Mouse (Mus musculus) CH12.LX (cell line): ENCODE measurements at regions not wholly inside any gene's neighbourhood (a gene's known extent, or its start where the extent isn't known, plus 50 kb on each side); places are given as distances from the start of the nearest gene placed in this dataset.

Experiments used
- DNase-seq: peaks from one replicate; pipeline ENCODE4 v3.0.0-alpha.2; 2013; ENCODE audit errors: extremely low read depth
- H3K27ac ChIP-seq: 2 replicates; pipeline ENCODE4 v1.5.1; 2012; ENCODE audit warnings: low read depth, mild to moderate bottlenecking, control low read depth, moderate library complexity; ENCODE audit not compliant: insufficient read depth
- H3K27me3 ChIP-seq: replicated peaks from 2 replicates; pipeline ENCODE3; 2012; ENCODE audit warnings: inconsistent platforms
- H3K36me3 ChIP-seq, 2 experiments: replicated peaks in 1 of 2; 2 replicates each; pipeline versions ENCODE3 to v1.6.1; 2012; ENCODE audit warnings: inconsistent platforms in 1 of 2, low read length in 1 of 2, mild to moderate bottlenecking in 1 of 2, mixed read lengths in 1 of 2, moderate library complexity in 1 of 2; ENCODE audit not compliant: control insufficient read depth in 1 of 2, insufficient read depth in 1 of 2
- H3K4me1 ChIP-seq, 2 experiments: 2 replicates each; pipeline ENCODE4 v1.6.1; 2012; ENCODE audit warnings: inconsistent platforms in 1 of 2, moderate library complexity in 1 of 2; ENCODE audit not compliant: insufficient read depth in 2 of 2, control insufficient read depth in 1 of 2
- H3K4me2 ChIP-seq: 2 replicates; pipeline ENCODE4 v1.6.1; 2012; ENCODE audit warnings: low read depth, mild to moderate bottlenecking, control low read depth; ENCODE audit not compliant: poor library complexity, insufficient read depth, severe bottlenecking
- H3K4me3 ChIP-seq, 3 experiments: fragments of 150-350 bp in 1 of 3; sonication (generic) in 1 of 3; replicated peaks in 1 of 3; 2 replicates each; pipeline versions ENCODE3 to v1.5.1; 2011 to 2012; ENCODE audit warnings: low read depth in 2 of 3, low read length in 2 of 3, mild to moderate bottlenecking in 2 of 3, moderate library complexity in 2 of 3, control low read depth in 1 of 3, improper control_type of control experiment in 1 of 3, inconsistent platforms in 1 of 3, mixed read lengths in 1 of 3; ENCODE audit not compliant: poor library complexity in 1 of 3
- H3K79me2 ChIP-seq: replicated peaks from 2 replicates; pipeline ENCODE4 v1.6.1; 2012; ENCODE audit warnings: mild to moderate bottlenecking, moderate library complexity; ENCODE audit not compliant: control insufficient read depth, poor library complexity, insufficient read depth, severe bottlenecking; ENCODE audit errors: extremely low read depth
- H3K9ac ChIP-seq: 2 replicates; pipeline ENCODE4 v1.6.1; 2012; ENCODE audit warnings: low read depth, mild to moderate bottlenecking, control low read depth, moderate library complexity; ENCODE audit not compliant: insufficient read depth
- H3K9me3 ChIP-seq: replicated peaks from 2 replicates; pipeline ENCODE3; 2012; ENCODE audit warnings: low read length, inconsistent platforms, mixed read lengths
- CHD1 ChIP-seq: IDR thresholded peaks from 2 replicates; pipeline ENCODE4 v1.6.1; 2012; ENCODE audit warnings: low read depth, low read length, improper control_type of control experiment, inconsistent platforms
- CHD2 ChIP-seq: IDR thresholded peaks from 2 replicates; pipeline ENCODE4 v1.6.1; 2011; ENCODE audit warnings: low read length, improper control_type of control experiment
- CTCF ChIP-seq, 2 experiments: IDR thresholded peaks in 1 of 2; conservative IDR thresholded peaks in 1 of 2; 2 replicates each; pipeline ENCODE4 v1.5.1; 2011 to 2012; ENCODE audit warnings: low read depth in 2 of 2, low read length in 2 of 2, improper control_type of control experiment in 1 of 2, inconsistent platforms in 1 of 2, mild to moderate bottlenecking in 1 of 2, moderate library complexity in 1 of 2
- ETS1 ChIP-seq: conservative IDR thresholded peaks from 2 replicates; pipeline ENCODE4 v1.6.1; 2012; ENCODE audit warnings: low read depth, mild to moderate bottlenecking, inconsistent platforms, low read length, improper control_type of control experiment, moderate library complexity
- IRF4 ChIP-seq: IDR thresholded peaks from 2 replicates; pipeline ENCODE4 v1.6.1; 2014; ENCODE audit warnings: low read depth, mild to moderate bottlenecking, inconsistent platforms, low read length, improper control_type of control experiment
- JUND ChIP-seq: conservative IDR thresholded peaks from 2 replicates; pipeline ENCODE4 v1.6.1; 2011; ENCODE audit warnings: low read depth, low read length, improper control_type of control experiment
- MYC ChIP-seq: IDR thresholded peaks from 2 replicates; pipeline ENCODE4 v1.6.1; 2011; ENCODE audit warnings: low read depth, mild to moderate bottlenecking, improper control_type of control experiment, low read length
- NELFE ChIP-seq: IDR thresholded peaks from 2 replicates; pipeline ENCODE4 v1.6.1; 2011; ENCODE audit warnings: low read depth, low read length, improper control_type of control experiment
- NRF1 ChIP-seq: IDR thresholded peaks from 2 replicates; pipeline ENCODE4 v1.6.1; 2014; ENCODE audit warnings: low read depth, mild to moderate bottlenecking, inconsistent platforms, low read length, improper control_type of control experiment, moderate library complexity
- POLR2A ChIP-seq: IDR thresholded peaks from 2 replicates; pipeline ENCODE4 v1.6.1; 2011; ENCODE audit warnings: low read depth, mild to moderate bottlenecking, improper control_type of control experiment, low read length
- POLR2AphosphoS2 ChIP-seq: IDR thresholded peaks from 2 replicates; pipeline ENCODE4 v1.6.1; 2011; ENCODE audit warnings: low read depth, low read length, improper control_type of control experiment
- RAD21 ChIP-seq: IDR thresholded peaks from 2 replicates; pipeline ENCODE4 v1.6.1; 2011; ENCODE audit warnings: low read depth, mild to moderate bottlenecking, low read length, improper control_type of control experiment, moderate library complexity
- SIN3A ChIP-seq: IDR thresholded peaks from 2 replicates; pipeline ENCODE4 v1.6.1; 2012; ENCODE audit warnings: low read length, improper control_type of control experiment, inconsistent platforms
- SMC3 ChIP-seq: IDR thresholded peaks from 2 replicates; pipeline ENCODE4 v1.6.1; 2011; ENCODE audit warnings: low read depth, low read length, improper control_type of control experiment
- USF1 ChIP-seq: IDR thresholded peaks from 2 replicates; pipeline ENCODE4 v1.6.1; 2014; ENCODE audit warnings: low read depth, mild to moderate bottlenecking, inconsistent platforms, low read length, improper control_type of control experiment
- ZC3H11A ChIP-seq: IDR thresholded peaks from 2 replicates; pipeline ENCODE4 v1.6.1; 2012; ENCODE audit warnings: low read depth, mild to moderate bottlenecking, inconsistent platforms, low read length, improper control_type of control experiment
- ZKSCAN1 ChIP-seq: IDR thresholded peaks from 2 replicates; pipeline ENCODE4 v1.6.1; 2012; ENCODE audit warnings: low read depth, inconsistent platforms, low read length, improper control_type of control experiment, borderline replicate concordance
- ZNF384 ChIP-seq: IDR thresholded peaks from 2 replicates; pipeline ENCODE4 v1.6.1; 2012; ENCODE audit warnings: low read depth, low read length, improper control_type of control experiment, inconsistent platforms
- dilution Hi-C: fragments of 300-500 bp; cut with MboI; formaldehyde crosslinking; loops from 2 replicates; pipeline ENCODE4 v1.14.3; 2020; ENCODE audit warnings: low sequenced_read_pairs; ENCODE audit not compliant: extremely low pct_unique_long_range_greater_than_20kb, extremely low pct_ligation_motif_present
- in situ Hi-C: fragments of 300-500 bp; cut with MboI; formaldehyde crosslinking; loops from 3 replicates; pipeline ENCODE4 v1.14.3; 2019; ENCODE audit warnings: low sequenced_read_pairs, low pct_ligation_motif_present, low pct_unique_long_range_greater_than_20kb, mixed read lengths

- in situ Hi-C loops (no loop called here), dilution Hi-C loops (no loop called here)
- no peak overlapping the region for H3K4me3 ChIP-seq
- no peaks in the 10 kb centered on the region for H3K27me3 ChIP-seq
- no peaks in the 10 kb centered on the region for H3K36me3 ChIP-seq
- H3K27ac ChIP-seq = no peak overlapping the region
- H3K9me3 ChIP-seq = no peaks in the 10 kb centered on the region
- peak; percentile 2 for DNase-seq
- H3K9ac ChIP-seq = no peak overlapping the region
- H3K4me2 ChIP-seq = no peak overlapping the region
- H3K79me2 ChIP-seq = no peaks in the 10 kb centered on the region
- TF ChIP-seq JUND = no peak
- no peak for TF ChIP-seq ZNF384
- peak; percentile 3; the same call in 1 of the 2 replicates for TF ChIP-seq RAD21
- TF ChIP-seq CTCF (conservative IDR thresholded peaks at IDR 0.05 in 1 of 2, IDR thresholded peaks at IDR 0.05 in 1 of 2; ENCODE audit: low read depth in 2 of 2, low read length in 2 of 2) = peak in 1 of 2 experiments; percentile 34; a peak in 1 of 4 replicates
- TF ChIP-seq SMC3 = peak; percentile 9; the same call in 1 of the 2 replicates
- TF ChIP-seq USF1 = no peak
- H3K4me1 ChIP-seq = no peaks in the 10 kb centered on the region
These were observed 928.4 kb upstream of the Mms22l start for GRCm38 (mm10) chr4:23567827-23568226.

GRCm38 (mm10) chr4:23573013-23573412 lies 923.2 kb upstream of the Mms22l start:
- no peaks in the 10 kb centered on the region for H3K27me3 ChIP-seq
- no peak overlapping the region for H3K4me3 ChIP-seq
- no peak overlapping the region for H3K27ac ChIP-seq
- in situ Hi-C loops (no loop called here), dilution Hi-C loops (no loop called here)
- no peak for DNase-seq
- H3K4me1 ChIP-seq = no peaks in the 10 kb centered on the region
- no peak overlapping the region for H3K9ac ChIP-seq
- H3K9me3 ChIP-seq = no peaks in the 10 kb centered on the region
- H3K4me2 ChIP-seq = no peak overlapping the region
- TF ChIP-seq IRF4 = no peak
- TF ChIP-seq POLR2AphosphoS2 = no peak
- TF ChIP-seq CHD2 = no peak
- no peak for TF ChIP-seq SMC3
- TF ChIP-seq NRF1 = no peak
- TF ChIP-seq CHD1 = no peak
- TF ChIP-seq MYC = no peak
- TF ChIP-seq USF1 = no peak
- TF ChIP-seq CTCF (conservative IDR thresholded peaks at IDR 0.05 in 1 of 2, IDR thresholded peaks at IDR 0.05 in 1 of 2; ENCODE audit: low read depth in 2 of 2, low read length in 2 of 2) = no peak
- no peaks in the 10 kb centered on the region for H3K79me2 ChIP-seq
- no peaks in the 10 kb centered on the region for H3K36me3 ChIP-seq

GRCm38 (mm10) chr4:23587412-23587811 lies 908.8 kb upstream of the Mms22l start:
- dilution Hi-C loops (no loop called here), in situ Hi-C loops (no loop called here)
- H3K4me2 ChIP-seq = no peak overlapping the region
- no peaks in the 10 kb centered on the region for H3K36me3 ChIP-seq
- no peak overlapping the region for H3K9ac ChIP-seq
- no peak for TF ChIP-seq ZC3H11A
- TF ChIP-seq ZKSCAN1 = no peak
- TF ChIP-seq ETS1 = no peak
- TF ChIP-seq NELFE = no peak
- TF ChIP-seq POLR2AphosphoS2 = no peak
- no peak for TF ChIP-seq SIN3A
- TF ChIP-seq MYC = no peak
- no peak for TF ChIP-seq POLR2A
- TF ChIP-seq IRF4 = no peak
- H3K27ac ChIP-seq = no peak overlapping the region
- no peaks in the 10 kb centered on the region for H3K27me3 ChIP-seq
- H3K9me3 ChIP-seq = no peaks in the 10 kb centered on the region
- H3K4me1 ChIP-seq = no peaks in the 10 kb centered on the region
- no peak overlapping the region for H3K4me3 ChIP-seq
- no peaks in the 10 kb centered on the region for H3K79me2 ChIP-seq
- DNase-seq = no peak
